In genomic region chr17:26631811-26632327, GRCm38 (mm10) we compare ENCODE assay signal across 14 mouse cellular contexts. TPM values are rescaled to one million over a fixed set of nuclear protein-coding genes. Genes with fewer than 3 reads are reported as not detected.
DNase-seq lines count a peak whose midpoint lies in the region; ATAC-seq and TF ChIP-seq lines count a peak whose summit lies in the region.
"Had no signal": no experiment of that assay in that cellular context is flagged by ENCODE, and none has a peak within 500 bp of the region (broad histone marks: within the 10 kb centered on the region; RNA-seq: fewer than 3 reads in every experiment).

No protein-coding gene starts in this region.

- peaks cover 11% of the 10 kb centered on the region for H3K4me1 ChIP-seq in cortical plate, adult 2 months (ENCODE audit: control insufficient read depth, insufficient read depth, low read length)
- H3K4me1 ChIP-seq in hindbrain, embryonic 12.5 days = no peaks in the 10 kb centered on the region
- no peaks in the 10 kb centered on the region for H3K4me1 ChIP-seq in intestine, embryonic 16.5 days (ENCODE audit: control insufficient read depth, insufficient read depth, low read length)
- H3K4me1 ChIP-seq: embryonic facial prominence, embryonic 13.5 days; forebrain, embryonic 15.5 days; limb, embryonic 15.5 days; midbrain, embryonic 15.5 days had no signal

- intact Hi-C loops in left cerebral cortex, postnatal 25 days (cut with DNase I) = loop anchor here (5.0 kb wide), 1 partner anchor 55 kb away; no protein-coding TSS in a partner anchor

- no peaks in the 10 kb centered on the region for H3K9me3 ChIP-seq in hindbrain, embryonic 12.5 days (replicated peaks)
- H3K9me3 ChIP-seq in intestine, embryonic 16.5 days (ENCODE audit: control insufficient read depth, low read length) = no peaks in the 10 kb centered on the region
- H3K9me3 ChIP-seq: embryonic facial prominence, embryonic 13.5 days; forebrain, embryonic 15.5 days; limb, embryonic 15.5 days; midbrain, embryonic 15.5 days had no signal

- TF ChIP-seq CTCF in cortical plate, adult 2 months (IDR thresholded peaks at IDR 0.05; ENCODE audit: extremely low read depth, insufficient read depth, low read length) = no peak

- ATAC-seq in hindbrain, embryonic 12.5 days (ENCODE audit: low FRiP score) = no peak
- ATAC-seq in intestine, embryonic 16.5 days = no peak
- ATAC-seq: forebrain, embryonic 15.5 days; hindbrain, embryonic 16.5 days; midbrain, embryonic 15.5 days had no signal

- peaks cover 88% of the 10 kb centered on the region for H3K36me3 ChIP-seq in hindbrain, embryonic 12.5 days
- peaks cover 13% of the 10 kb centered on the region for H3K36me3 ChIP-seq in intestine, embryonic 16.5 days (ENCODE audit: control insufficient read depth, insufficient read depth, low read length)

- H3K4me2 ChIP-seq in hindbrain, embryonic 12.5 days (replicated peaks) = no peak overlapping the region
- H3K4me2 ChIP-seq in intestine, embryonic 16.5 days (ENCODE audit: low read depth, low read length) = no peak overlapping the region
- H3K4me2 ChIP-seq: embryonic facial prominence, embryonic 13.5 days; forebrain, embryonic 15.5 days; limb, embryonic 15.5 days; midbrain, embryonic 15.5 days had no signal

- H3K27me3 ChIP-seq in hindbrain, embryonic 12.5 days = no peaks in the 10 kb centered on the region
- H3K27me3 ChIP-seq in intestine, embryonic 16.5 days (replicated peaks; ENCODE audit: control insufficient read depth, insufficient read depth, low read length) = no peaks in the 10 kb centered on the region
- H3K27me3 ChIP-seq: CH12.LX; embryonic facial prominence, embryonic 13.5 days; forebrain, embryonic 15.5 days; limb, embryonic 15.5 days; midbrain, embryonic 15.5 days had no signal

- H3K27ac ChIP-seq in cortical plate, adult 2 months (ENCODE audit: insufficient read depth, low read length) = peak overlapping the region; percentile 59; the same call in 1 of the 2 replicates
- no peak overlapping the region for H3K27ac ChIP-seq in hindbrain, embryonic 12.5 days
- no peak overlapping the region for H3K27ac ChIP-seq in intestine, embryonic 16.5 days (ENCODE audit: low read length)
- H3K27ac ChIP-seq: embryonic facial prominence, embryonic 13.5 days; forebrain, embryonic 15.5 days; midbrain, embryonic 15.5 days had no signal

- TF ChIP-seq POLR2A in cortical plate, adult 2 months (IDR thresholded peaks at IDR 0.05; ENCODE audit: extremely low read depth, insufficient read depth, low read length) = 0 out of 2 replicates have a peak, but pooled peaks have one; percentile 2

- H3K9ac ChIP-seq in hindbrain, embryonic 12.5 days = no peak overlapping the region
- no peak overlapping the region for H3K9ac ChIP-seq in intestine, embryonic 16.5 days (ENCODE audit: low read depth, low read length)
- H3K9ac ChIP-seq: embryonic facial prominence, embryonic 13.5 days; forebrain, embryonic 15.5 days; limb, embryonic 15.5 days; midbrain, embryonic 15.5 days had no signal

- DNase-seq in layer of hippocampus, adult 11-12 months (ENCODE audit: low spot score) = peak; percentile 49
- DNase-seq in layer of hippocampus, postnatal 36 days = no peak
- peak; percentile 97 for DNase-seq in brain, adult 2 months (ENCODE audit: low read depth, low spot score)
- DNase-seq in left cerebral cortex, postnatal 25 days (ENCODE audit: low spot score in 2 of 2) = peak; percentile 65 to 96
- DNase-seq in testis, postnatal 10 days (ENCODE audit: low spot score) = no peak

- 90% methylated on average over 8 of the region's 8 CpGs for WGBS in hindbrain, embryonic 12.5 days
- 81% methylated on average over 8 of the region's 8 CpGs for WGBS in intestine, embryonic 16.5 days

- H3K4me3 ChIP-seq in cortical plate, adult 2 months (ENCODE audit: insufficient read depth, low read length) = no peak overlapping the region
- H3K4me3 ChIP-seq in hindbrain, embryonic 12.5 days = no peak overlapping the region
- no peak overlapping the region for H3K4me3 ChIP-seq in intestine, embryonic 16.5 days (ENCODE audit: low read length)
- H3K4me3 ChIP-seq: embryonic facial prominence, embryonic 13.5 days; forebrain, embryonic 15.5 days; limb, embryonic 15.5 days; midbrain, embryonic 15.5 days had no signal

RNA-seq across cellular contexts. Expression of gene Atp6v0e, which starts 31.2 kb away (rescaled TPM):
- total RNA-seq in layer of hippocampus, postnatal 36 days (2021) = 10 to 100 TPM; 43.2 to 49.3 TPM
- polyA plus RNA-seq in cortical plate, adult 2 months (2012; rRNA removed) = 86.4 and 87.2 TPM in 2 replicates
- 10 to 100 TPM; 40.7 to 41.7 TPM for total RNA-seq in left cerebral cortex, postnatal 25 days (2021)
- 108 and 111 TPM in 2 replicates for polyA plus RNA-seq in hindbrain, embryonic 12.5 days (2016; fragmentation: Nextera tagmentation; extraction: Ambion mirVana)
- polyA plus RNA-seq in intestine, embryonic 16.5 days (2015; fragmentation: Nextera tagmentation; extraction: Ambion mirVana) = 311 and 334 TPM in 2 replicates

Comparison
In these comparisons a context has a peak if more than half of its experiments do, and no peak if none do; other contexts are left out.
1. DNase-seq: peak in layer of hippocampus, adult 11-12 months (single experiment), brain, adult 2 months (single experiment) and left cerebral cortex, postnatal 25 days (2 of 2); none in layer of hippocampus, postnatal 36 days (0 of 2) and testis, postnatal 10 days (single experiment).